Mouse (Mus musculus) R1 (cell line): ENCODE data around the gene Clvs2.

Source experiments
- DNase-seq: peaks from one replicate; pipeline ENCODE4 v3.0.0-alpha.2; 2018; ENCODE audit warnings: low read depth, low spot score

Clvs2 gene

DNA sequence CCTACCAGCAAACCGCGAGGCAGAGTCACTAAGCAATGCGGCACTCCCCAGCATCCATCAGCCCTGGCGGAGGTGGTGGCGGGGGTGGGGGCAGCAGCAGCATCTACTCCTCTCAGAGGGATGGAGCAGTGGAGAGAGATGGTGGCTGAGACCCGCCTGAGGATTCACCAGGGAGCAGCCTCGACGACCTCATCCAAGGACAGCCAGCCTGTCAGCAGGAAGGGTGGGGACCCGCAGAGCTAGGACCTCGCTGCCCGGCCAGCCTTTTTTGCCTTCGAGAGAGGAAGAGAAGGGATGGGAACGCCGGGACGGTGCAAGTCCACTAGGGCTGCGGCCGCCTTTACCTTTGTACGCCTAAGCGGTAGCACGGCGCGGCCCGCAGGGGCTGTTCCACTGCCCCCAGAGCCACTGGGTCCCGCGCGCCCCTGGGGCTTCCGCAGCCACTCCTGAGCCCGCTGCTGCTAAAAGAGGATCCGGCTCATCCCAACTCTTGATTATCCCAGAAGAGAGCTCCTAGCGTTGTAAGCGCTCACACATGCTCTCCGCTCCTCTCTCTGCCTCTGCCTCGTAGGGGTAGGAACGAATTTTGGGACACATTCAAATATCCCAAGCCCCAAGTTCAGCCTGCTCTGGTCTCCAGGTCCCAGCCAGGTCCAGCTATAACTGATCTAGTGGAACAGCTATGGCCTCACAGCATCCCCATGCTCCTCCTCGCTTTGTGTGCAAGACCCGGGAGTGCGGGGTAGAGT lies at the start of gene Clvs2:
Gene Clvs2 (minus strand): TSS at position 639 of the 749 bp plus-strand sequence.
- DNase-seq: peak; percentile 59

DNA sequence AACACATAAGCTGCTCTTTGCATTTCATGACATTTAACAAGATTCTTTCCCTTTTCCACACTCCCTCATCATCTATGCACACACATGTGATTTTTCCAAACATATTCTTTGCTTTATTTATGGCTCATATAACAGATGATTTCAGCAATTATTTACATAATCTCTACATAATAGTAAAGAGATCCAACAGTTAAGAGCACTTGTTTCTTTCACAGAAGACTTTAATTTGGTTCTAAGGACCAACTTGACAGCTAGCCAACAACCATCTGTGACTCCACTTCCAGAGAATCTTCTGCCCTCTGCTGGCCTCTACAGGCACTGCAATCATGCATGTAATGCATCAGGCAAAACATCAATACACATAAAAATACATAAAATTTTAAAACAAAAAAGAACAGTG lies 28.6 kb upstream of the Clvs2 start:
- DNase-seq: peak; percentile 58

DNA sequence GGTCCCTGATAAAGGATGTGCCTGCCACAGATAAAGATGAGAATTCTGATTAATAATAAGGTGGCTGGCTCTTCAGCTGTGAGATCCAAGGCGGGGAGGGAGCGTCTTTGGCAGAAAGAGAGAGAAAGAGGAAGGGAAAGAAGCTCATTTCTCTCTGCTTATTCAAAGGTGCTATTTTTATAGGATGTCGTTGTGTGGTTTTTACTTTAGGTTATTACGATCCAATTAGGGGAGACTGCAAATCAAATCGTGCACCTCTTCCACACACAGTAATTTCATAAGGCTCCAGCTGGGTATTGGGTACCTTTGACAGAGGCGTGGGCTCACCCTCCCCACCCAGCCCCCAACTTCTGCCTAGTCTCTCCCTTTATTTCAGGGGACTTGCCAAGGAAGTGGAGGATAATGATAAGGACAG lies 985 bp downstream of the Clvs2 start:
- no peak for DNase-seq

DNA sequence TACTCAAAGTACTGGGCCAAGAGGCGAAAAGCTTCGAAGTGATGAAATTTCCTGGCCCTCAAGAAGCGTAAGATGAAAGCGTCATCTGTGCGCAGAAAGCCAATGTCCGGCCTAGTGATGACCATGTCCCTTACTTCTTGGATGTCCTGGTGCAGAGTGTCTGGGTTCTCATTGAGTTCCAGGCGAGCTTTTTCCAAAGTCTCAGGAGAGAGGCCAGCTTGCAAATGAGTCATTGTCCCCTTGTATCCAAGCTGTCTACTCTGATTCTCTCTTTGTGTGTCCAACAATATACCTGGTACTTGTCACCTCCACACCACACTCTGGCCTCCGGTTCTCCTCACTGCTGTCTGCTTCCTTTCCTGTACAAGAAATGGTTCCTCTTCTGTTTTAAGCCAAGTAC lies 1.9 kb downstream of the Clvs2 start:
- DNase-seq: no peak

DNA sequence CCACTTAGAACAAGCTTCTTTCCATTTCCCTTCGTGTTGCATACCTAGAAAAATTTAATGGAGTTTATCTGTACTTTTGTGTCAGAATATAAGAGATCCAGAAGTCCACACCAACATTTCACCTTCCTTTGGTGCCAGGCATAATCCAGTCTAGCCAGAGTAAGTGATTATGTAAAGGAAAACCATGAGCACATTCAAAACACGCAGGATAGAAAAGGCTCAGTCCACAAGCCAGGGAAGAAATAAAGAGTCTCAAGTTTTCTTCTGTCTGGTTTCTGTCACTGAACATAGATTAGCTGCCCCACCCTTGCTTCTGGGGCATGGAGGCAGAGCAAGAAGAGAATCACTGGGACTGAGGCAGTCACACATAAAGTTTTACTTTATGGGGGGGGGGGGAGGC lies 8.4 kb downstream of the Clvs2 start:
- DNase-seq: no peak

DNA sequence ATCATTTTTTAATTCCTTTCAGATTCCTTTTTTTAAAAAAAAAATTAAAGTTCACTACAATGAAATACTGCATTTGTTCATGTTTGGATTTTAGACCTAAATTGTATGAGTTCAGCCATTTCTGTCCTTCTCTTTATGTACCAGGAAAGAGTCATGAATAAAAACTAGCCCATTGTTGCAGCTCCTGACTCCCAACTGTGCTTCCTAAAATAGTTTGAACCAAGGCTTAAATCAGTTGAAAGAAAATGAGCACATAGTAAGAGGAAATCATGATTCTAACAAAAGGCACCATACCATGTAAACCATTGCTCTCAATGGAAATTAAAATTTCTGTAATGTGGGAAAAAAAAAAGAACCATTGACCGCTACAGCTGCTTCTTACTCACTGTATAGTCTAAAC lies 11.4 kb downstream of the Clvs2 start:
- DNase-seq: no peak

DNA sequence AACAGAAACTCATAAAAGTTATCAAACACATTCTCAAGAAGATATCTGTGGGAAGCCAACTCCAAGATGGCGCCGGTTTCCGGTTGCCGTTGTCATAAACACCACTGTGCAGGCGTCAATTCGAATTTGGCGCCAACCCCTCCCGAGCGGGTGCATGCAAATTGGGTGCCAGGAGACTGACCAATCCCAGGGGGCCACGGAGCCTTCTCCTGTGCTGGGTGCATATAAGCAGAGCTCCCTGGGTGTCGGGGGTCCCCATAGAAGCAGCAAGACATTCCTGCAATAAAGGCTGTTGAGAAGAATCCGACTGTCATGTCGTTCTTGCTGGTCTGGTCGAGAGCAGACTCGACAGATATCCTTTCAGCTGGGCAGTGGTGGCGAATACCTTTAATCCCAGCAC lies 31.8 kb downstream of the Clvs2 start:
- peak; percentile 3 for DNase-seq

DNA sequence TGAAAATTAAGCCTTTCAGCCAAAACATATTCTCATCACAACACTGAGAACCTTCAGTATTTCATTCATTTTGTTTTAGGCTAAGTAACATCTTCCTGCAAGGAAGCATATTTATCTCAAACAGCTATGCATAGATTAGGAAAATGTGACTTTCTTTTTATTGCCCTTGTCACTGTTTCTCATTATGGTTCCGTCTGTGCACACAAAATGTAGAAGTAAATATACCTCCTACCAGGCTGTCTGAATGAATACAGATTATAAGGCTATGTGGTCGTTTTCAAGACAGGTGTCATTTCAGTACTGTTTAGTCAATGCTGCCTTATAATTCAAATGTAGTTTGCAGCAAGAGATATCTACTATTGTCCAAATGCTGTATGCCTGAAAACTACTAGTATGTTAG lies 35.8 kb downstream of the Clvs2 start:
- no peak for DNase-seq

DNA sequence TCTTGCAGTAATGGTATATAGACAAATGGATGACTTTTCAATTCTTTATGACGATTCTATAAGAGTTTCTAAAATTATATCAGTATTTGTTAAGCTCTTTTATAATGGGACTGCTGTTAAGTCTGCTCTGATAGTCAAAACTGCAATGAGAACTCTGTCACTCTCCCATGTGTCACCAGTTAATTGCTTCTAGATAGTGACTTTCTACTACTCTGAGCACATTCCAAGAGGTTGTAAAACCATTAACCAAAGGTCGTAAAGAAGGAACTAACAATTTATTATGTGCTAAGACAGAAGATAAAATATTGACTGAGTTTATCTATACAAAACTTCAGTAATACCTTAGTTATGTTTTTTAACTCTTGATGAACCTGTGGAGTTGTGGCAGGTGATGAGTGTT lies 37.5 kb downstream of the Clvs2 start:
- no peak for DNase-seq

DNA sequence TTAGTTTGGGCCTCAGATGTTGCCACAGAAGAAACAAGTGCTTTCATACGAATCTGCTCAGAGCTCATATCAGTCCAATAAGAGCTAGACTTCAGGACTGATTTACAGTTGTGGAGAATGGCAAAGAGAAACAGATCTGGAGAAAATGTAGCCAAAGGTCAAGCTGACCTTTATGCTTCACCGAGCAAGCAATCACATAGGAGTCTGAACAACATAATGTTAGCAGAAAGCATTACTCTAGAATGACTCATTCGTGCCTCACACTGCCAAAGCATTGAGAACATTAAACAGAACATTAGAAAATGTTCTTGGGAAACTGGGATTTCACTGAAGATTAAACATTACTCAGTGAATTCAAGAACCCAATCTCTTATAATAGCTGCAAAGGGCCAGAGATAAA lies 66.5 kb downstream of the Clvs2 start:
- DNase-seq: no peak

DNA sequence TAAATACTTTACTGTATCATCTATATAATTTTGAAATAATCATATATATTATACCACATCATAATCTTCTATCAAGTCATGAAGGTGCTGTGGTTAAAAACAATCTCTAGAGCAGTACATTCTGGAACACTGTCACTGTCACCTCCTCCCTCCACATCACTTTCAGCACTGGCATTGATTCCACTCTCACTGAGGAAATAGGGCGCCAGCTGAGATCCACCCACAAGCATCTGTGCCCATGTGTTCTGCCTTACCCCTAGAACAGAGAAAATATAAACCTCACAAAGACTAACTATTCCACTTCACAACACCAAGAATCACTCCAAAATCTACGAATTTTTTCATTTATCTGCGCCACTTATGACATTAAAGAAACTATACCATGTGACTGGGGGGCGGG lies 84.2 kb downstream of the Clvs2 start:
- no peak for DNase-seq
